Mouse (Mus musculus): ENCODE results near the gene Scn3b. TPM values are rescaled to one million over a fixed set of nuclear protein-coding genes. Genes with fewer than 3 reads are reported as not detected.

Scn3b gene
- polyA plus RNA-seq, 1 experiment from 2014 or later = 5.9 TPM

DNA sequence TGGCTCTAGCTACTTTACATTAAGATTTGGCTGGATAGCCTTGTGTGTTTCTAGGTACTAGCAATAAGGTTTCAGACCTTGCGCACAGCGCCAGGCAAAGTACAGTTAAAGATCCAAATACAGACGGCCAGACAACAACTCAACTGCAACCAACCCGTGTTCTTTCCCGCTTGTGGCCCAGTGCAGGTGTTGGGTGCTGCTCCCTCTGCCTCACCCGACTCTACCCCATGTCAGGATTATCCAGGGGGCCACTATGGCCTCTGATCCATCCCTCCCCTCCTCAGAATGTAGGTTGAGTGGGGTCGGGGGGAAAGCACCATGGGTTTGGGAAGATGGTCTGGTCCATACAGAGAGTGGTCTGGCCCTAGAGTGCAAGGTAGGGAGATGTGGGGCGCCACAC lies 24.3 kb downstream of the Scn3b start:
- H3K79me2 ChIP-seq (ENCODE audit: inconsistent target) = no peaks in the 10 kb centered on the region
- no peak overlapping the region for H3K4me3 ChIP-seq (ENCODE audit: inconsistent target)
- 94% methylated on average over 8 of the region's 8 CpGs for WGBS (ENCODE audit: missing documents)
- peaks cover 45% of the 10 kb centered on the region for H3K36me3 ChIP-seq (ENCODE audit: inconsistent target)
- no peak overlapping the region for H3K27ac ChIP-seq

DNA sequence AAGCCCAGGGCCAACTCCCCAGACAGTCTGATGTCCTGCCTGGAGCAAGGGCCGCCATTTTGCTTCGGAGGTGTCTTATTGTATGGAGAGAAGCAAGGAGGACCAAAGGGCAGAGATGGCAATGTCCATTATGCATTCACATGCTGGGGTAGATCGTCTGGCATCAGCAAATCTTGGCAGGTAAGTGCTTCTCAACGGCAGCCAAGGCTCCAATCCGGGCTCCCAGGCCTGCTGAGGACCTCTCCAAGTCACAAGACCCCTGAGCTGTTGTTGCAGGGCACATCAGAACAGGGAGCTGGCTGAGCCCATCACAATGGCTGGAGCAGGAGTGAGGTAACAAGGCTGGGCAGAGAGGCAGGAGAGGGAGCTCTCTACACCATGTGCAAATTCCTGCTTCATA lies 24.7 kb downstream of the Scn3b start:
- peaks cover 49% of the 10 kb centered on the region for H3K36me3 ChIP-seq (ENCODE audit: inconsistent target)
- 93% methylated on average over 5 of the region's 5 CpGs for WGBS (ENCODE audit: missing documents)

DNA sequence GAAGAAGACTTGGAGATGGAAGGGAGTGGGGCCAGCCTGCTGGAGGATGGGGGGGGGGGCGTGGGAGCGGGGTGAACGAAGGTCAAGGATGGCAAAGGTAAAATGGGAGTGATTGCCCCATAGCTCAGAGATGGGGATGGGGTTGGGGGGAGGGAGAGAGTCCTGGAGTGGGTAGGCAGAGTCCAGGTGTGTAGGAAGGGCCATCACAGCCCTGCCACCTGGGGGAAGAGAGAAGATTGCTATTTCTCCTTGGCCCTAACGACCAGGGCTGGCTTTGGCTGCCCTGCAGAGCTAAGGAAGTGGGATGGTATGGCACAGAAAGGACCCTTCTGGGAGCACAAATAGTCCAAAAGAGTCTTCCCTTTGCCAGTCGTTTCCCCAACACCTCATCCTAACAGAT lies 25.2 kb downstream of the Scn3b start:
- Histone ChIP-seq H3K27ac (no peak overlapping the region), H3K36me3 (ENCODE audit: inconsistent target) (peaks cover 53% of the 10 kb centered on the region)

More for the DNA sequence above, 24.7 kb downstream of the Scn3b start:
- no peak overlapping the region for H3K27ac ChIP-seq
- no peaks in the 10 kb centered on the region for H3K79me2 ChIP-seq (ENCODE audit: inconsistent target)
- no peak overlapping the region for H3K4me3 ChIP-seq (ENCODE audit: inconsistent target)

DNA sequence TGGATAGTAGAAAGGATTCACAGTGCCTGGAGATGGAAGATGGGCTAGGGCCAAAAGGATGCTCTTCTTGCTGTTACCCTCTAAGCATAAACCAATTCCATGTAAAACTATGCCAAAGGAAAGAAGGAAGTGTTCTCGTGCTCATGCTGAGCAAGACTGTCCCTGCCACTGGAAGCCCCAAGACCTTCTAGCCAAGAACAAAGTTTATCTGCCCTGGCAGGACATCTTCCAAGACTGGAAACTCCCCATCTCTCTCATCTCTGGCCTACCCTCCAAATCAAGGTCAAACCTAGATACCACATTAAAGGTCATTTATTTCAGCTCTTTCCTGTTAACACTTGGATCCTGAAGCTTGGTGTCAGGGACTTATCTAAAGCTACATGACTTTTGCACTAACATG lies 25.8 kb downstream of the Scn3b start:
- 92% methylated on average over 1 of the region's 1 CpGs for WGBS (ENCODE audit: missing documents)
- Histone ChIP-seq H3K36me3 (ENCODE audit: inconsistent target) (peaks cover 60% of the 10 kb centered on the region), H3K27ac (no peak overlapping the region), H3K4me3 (ENCODE audit: inconsistent target) (no peak overlapping the region), H3K79me2 (ENCODE audit: inconsistent target) (no peaks in the 10 kb centered on the region)

More for the DNA sequence above, 25.2 kb downstream of the Scn3b start:
- 91% methylated on average over 5 of the region's 5 CpGs for WGBS (ENCODE audit: missing documents)
- no peaks in the 10 kb centered on the region for H3K79me2 ChIP-seq (ENCODE audit: inconsistent target)
- no peak overlapping the region for H3K4me3 ChIP-seq (ENCODE audit: inconsistent target)

DNA sequence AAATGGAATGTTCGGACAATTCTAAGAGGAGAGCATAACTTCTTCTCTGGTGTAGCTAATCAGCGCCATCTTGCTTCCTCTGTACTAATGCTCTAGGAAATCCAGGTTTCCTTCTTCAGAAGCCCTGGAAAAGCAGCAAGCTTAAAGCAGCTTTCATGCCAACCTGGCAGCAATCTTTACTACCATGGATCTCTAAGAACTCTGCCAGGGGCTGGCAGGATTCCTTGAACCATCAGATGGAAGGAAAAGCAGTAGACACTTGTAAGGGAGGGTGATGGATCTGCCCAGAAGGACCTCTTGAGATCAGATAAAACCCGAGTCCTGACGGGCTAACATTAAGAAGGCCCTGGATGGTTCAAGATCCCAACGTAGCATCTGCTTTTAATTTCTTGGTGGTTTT lies 27.2 kb downstream of the Scn3b start:
- Histone ChIP-seq H3K79me2 (ENCODE audit: inconsistent target) (no peaks in the 10 kb centered on the region), H3K4me3 (ENCODE audit: inconsistent target) (no peak overlapping the region), H3K36me3 (ENCODE audit: inconsistent target) (peaks cover 74% of the 10 kb centered on the region), H3K27ac (no peak overlapping the region)
- 93% methylated on average over 5 of the region's 5 CpGs for WGBS (ENCODE audit: missing documents)

DNA sequence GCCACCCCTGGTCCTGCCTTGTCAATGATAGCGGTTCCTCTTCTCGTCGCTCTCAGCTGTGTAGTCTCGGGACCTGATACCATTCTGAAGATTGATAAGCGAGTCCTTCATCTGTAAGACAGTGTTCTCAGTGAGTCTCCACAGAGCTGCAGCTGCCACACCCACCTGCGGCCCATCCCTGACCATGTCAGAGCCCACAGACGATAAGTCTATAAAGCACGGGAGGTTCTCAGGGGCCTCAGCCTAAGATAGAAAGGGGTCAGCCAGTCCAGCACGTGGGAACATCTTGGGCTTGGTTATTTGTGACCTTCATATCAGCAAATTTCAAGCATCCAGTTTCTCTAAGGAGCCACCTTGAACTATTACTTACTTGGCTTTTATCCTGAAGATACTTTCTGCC lies 29.0 kb downstream of the Scn3b start:
- Histone ChIP-seq H3K4me3 (ENCODE audit: inconsistent target) (no peak overlapping the region), H3K27ac (no peak overlapping the region), H3K36me3 (ENCODE audit: inconsistent target) (peaks cover 91% of the 10 kb centered on the region), H3K79me2 (ENCODE audit: inconsistent target) (no peaks in the 10 kb centered on the region)
- WGBS (ENCODE audit: missing documents) = 94% methylated on average over 9 of the region's 9 CpGs

DNA sequence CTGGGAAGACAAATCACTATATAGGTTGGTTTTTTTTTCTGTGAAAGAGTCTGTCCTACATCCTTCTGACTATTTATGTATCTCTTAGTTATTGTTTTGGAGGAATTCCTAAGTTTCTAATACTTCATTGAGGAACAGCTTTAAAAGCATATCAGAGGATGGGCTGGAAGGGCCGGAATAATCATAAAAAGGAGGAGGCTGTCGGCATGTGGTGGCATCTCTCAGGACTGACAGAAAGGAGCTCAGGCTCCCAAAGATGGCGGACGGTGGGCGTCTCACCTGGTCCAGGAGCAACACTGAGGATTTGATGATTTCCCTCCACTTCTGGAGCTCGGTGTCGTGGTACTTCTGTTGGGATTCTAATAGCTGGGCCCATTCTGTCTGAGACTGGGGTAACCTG lies 30.3 kb downstream of the Scn3b start:
- Histone ChIP-seq H3K27ac (no peak overlapping the region), H3K4me3 (ENCODE audit: inconsistent target) (no peak overlapping the region), H3K36me3 (ENCODE audit: inconsistent target) (peaks cover 95% of the 10 kb centered on the region), H3K79me2 (ENCODE audit: inconsistent target) (no peaks in the 10 kb centered on the region)
- WGBS (ENCODE audit: missing documents) = 98% methylated on average over 7 of the region's 7 CpGs

DNA sequence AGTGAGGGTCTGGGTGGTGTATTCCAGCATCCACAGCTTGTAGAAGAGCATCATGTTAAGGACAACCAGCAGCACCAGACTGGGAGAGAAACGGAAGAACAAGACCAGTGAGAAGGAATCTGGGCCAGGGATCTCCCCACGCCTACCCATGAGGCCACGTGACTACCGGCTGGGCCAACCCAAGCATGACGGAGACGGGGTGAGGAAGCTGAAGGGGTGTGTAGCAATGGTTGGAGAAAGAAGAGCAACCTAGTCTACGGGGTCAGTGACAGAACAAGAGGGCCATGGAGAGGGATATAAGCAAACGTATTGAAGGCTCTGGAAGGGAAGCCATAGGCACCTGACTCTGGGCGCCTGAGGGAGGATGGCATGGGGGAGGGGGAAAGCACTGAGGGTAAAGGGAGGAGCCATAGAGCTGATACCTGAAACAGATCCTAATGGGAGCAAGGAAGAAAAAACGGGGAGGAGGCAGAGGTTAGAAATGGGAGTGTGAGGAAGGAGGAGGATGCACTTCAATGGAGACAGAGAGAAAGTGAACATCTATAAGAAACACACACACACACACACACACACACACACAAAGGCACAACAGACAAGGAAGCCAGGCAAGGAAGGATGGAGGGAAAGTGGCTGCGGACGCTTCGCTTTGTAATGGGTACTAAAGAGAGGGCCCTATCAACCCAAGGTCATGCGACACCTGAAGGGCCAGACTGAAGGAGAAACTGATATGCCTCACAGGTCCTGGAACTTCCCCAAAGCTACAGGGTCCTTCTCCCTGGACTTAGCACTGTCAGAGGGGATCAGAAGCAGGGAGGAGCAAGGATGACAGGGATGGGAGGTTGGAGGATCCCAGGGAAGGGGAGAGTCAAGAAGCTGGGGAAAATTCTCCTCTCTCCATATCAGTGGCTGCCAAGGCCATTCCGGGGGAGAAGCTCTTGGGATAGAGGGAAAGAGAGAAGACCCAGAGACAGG lies 31.3 kb downstream of the Scn3b start:
- Histone ChIP-seq H3K27ac (no peak overlapping the region), H3K36me3 (ENCODE audit: inconsistent target) (peaks cover 99% of the 10 kb centered on the region), H3K4me3 (ENCODE audit: inconsistent target) (no peak overlapping the region), H3K79me2 (ENCODE audit: inconsistent target) (no peaks in the 10 kb centered on the region)
- WGBS (ENCODE audit: missing documents) = 99% methylated on average over 15 of the region's 15 CpGs

DNA sequence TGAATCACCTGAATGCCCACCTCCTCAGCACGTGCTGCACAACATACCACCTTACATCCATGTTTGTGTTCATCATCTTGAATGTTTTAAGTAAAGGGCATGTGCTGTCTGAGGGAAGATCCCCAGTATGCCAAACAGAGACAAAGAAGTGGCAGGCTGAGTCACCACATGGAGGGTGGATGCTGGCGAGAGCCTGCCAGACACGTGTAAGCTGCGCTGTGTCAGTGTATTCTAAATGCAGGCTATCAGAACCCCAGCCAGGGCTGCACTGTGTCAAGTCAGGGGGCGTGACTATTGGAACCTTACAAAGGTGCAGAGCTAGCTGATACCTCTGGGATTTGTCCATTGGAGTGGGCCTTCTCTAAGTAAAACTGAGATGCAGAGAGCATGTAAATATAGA lies 32.5 kb downstream of the Scn3b start:
- Histone ChIP-seq H3K27ac (no peak overlapping the region), H3K79me2 (ENCODE audit: inconsistent target) (no peaks in the 10 kb centered on the region), H3K36me3 (ENCODE audit: inconsistent target) (peaks cover 98% of the 10 kb centered on the region), H3K4me3 (ENCODE audit: inconsistent target) (no peak overlapping the region)
- WGBS (ENCODE audit: missing documents) = 93% methylated on average over 5 of the region's 5 CpGs

DNA sequence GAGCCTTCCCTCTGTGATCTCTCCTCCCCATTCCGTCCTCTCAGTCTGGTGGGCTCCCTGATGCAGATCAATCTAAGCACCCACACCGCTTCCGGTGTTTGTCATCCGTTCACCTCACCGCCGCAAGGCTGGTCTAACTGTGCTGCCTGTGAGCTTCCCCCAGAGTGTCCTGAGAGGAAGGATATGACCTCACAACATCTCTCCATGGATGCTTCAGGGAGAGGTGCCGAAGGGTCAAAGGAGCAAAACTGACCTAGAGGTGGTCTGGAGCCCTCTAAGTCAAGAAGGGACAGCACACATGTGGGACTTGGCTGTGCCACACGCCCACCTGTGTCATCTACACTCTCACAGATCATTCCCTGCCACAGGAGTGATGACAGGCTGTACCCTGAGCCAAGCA lies 33.4 kb downstream of the Scn3b start:
- Histone ChIP-seq H3K36me3 (ENCODE audit: inconsistent target) (peaks cover 98% of the 10 kb centered on the region), H3K4me3 (ENCODE audit: inconsistent target) (no peak overlapping the region), H3K79me2 (ENCODE audit: inconsistent target) (no peaks in the 10 kb centered on the region), H3K27ac (no peak overlapping the region)
- WGBS (ENCODE audit: missing documents) = 93% methylated on average over 8 of the region's 8 CpGs

DNA sequence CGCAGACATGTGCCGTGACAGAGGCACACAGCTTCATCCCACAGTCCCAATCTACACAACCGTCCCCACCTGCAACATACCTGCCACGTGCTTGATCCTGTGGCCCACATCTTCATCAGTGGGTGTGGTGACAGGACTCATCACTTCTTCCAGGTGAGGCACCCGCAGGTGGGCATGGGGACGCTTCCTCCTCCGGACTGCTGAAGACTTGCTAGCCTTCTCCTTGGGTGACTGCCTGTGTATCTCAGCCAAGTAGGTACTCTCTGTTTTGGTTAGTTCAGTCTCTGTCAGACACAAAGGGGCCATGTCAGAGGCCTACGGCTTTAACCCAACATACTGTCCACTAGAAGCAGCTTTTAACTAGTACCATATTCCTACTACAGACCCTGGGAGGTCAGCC lies 35.2 kb downstream of the Scn3b start:
- no peak overlapping the region for H3K4me3 ChIP-seq (ENCODE audit: inconsistent target)
- H3K36me3 ChIP-seq (ENCODE audit: inconsistent target) = peaks cover 98% of the 10 kb centered on the region
- no peak overlapping the region for H3K27ac ChIP-seq
- no peaks in the 10 kb centered on the region for H3K79me2 ChIP-seq (ENCODE audit: inconsistent target)
- 93% methylated on average over 8 of the region's 8 CpGs for WGBS (ENCODE audit: missing documents)

DNA sequence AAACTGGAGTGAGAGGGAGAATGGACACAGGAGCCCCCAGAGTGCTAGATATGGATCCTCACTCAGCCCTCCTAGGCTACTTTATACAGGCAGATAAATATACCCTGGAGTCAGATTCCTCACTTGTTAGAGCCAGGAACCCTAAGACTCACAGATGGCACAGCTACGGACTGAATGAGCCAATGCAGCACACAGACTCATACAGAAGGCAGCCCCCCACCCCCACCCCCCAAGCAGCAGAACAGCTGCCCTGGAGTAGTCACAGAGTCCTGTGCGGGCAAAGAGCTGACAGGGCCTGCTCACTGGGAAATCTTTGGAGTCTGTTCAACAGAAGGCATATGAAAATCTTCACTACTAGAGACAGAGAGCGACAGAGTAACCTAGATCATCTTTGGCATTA lies 38.3 kb downstream of the Scn3b start:
- 97% methylated on average over 3 of the region's 3 CpGs for WGBS (ENCODE audit: missing documents)
- Histone ChIP-seq H3K36me3 (ENCODE audit: inconsistent target) (peaks cover 92% of the 10 kb centered on the region), H3K4me3 (ENCODE audit: inconsistent target) (no peak overlapping the region), H3K79me2 (ENCODE audit: inconsistent target) (no peaks in the 10 kb centered on the region), H3K27ac (no peak overlapping the region)

DNA sequence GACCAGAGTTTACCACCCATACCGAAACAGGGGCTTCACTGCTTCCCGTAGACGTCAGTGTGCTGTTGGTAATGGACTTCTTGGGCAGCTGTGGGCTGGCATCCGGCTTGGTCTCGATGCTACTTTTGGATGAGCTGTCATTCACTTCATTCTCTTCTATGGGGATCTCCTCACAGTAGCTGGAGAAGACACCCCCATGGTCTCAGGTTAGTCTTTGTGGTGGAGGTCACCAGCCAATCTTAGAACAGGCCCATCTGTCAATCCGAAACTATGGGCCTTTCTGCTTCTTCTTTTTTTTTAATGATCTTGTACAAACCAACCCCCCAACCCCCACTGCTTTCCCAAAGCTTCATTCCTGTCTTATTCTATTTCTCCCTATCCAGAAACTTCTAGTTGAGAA lies 40.9 kb downstream of the Scn3b start:
- H3K36me3 ChIP-seq (ENCODE audit: inconsistent target) = peaks cover 92% of the 10 kb centered on the region
- no peak overlapping the region for H3K4me3 ChIP-seq (ENCODE audit: inconsistent target)
- H3K79me2 ChIP-seq (ENCODE audit: inconsistent target) = peaks cover 3% of the 10 kb centered on the region; the same call in 1 of the 2 replicates
- 90% methylated on average over 6 of the region's 6 CpGs for WGBS (ENCODE audit: missing documents)
- no peak overlapping the region for H3K27ac ChIP-seq

DNA sequence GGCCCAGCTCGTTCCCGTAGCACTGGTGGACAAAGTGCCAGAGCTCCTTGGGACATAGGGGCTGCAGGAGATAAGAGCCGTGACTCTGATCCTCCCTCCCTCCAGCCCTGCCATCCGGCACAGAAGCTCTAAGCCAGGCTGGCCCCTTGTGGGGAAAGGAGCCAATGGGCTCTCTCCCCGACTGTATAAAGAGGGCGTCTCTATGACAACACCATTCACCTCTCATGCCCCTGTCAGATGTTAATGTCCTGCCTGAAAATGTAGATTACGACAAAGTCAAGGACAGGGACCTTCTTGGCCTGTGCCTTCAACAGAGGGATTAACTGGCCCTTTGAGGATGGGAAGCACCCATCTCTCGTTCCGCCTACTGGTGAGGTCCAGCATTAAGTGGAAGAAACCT lies 42.8 kb downstream of the Scn3b start:
- 94% methylated on average over 9 of the region's 9 CpGs for whole genome bisulfite sequencing (ENCODE audit: missing documents)

DNA sequence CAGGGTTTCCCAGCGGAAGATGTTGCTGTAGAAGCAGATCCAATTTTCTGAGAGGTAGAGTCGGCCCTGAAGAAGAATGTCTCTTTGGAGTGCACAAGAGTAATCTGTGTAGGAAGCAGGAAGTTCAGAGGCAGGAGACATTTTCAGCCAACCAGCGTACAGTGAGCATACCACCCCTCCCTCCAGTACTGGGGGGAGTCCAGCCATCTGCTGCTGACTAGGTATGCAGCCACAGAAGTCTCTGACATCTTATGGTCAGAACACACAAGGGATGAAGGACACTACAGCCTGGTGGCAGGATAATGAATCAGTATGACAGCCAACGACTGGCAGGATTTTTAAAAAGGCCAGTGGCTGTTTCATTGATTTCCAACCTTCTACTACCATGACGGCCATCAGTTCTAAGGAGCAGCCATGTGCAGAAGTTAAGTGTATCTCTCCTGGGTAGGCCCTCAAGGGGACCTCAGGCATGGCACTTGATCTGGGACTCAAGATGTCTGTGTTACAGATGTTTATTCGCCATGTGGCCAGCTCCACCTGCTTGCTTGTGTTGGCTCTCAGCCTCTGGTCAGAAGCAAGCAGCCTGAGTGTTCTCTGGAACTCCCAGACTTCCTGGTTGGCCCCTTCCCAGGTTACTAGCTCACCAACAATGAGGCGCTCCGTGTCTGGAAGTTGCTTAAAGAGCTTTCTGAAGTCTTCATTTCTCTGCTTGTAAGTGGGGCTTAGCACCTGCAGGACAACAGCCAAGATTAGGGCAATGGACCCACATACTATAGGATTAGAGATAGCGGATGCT lies 48.0 kb downstream of the Scn3b start:
- H3K4me3 ChIP-seq (ENCODE audit: inconsistent target) = no peak overlapping the region
- H3K79me2 ChIP-seq (ENCODE audit: inconsistent target) = peaks cover 64% of the 10 kb centered on the region
- peaks cover 57% of the 10 kb centered on the region for H3K36me3 ChIP-seq (ENCODE audit: inconsistent target)
- H3K27ac ChIP-seq = no peak overlapping the region
- 92% methylated on average over 8 of the region's 9 CpGs for WGBS (ENCODE audit: missing documents)

More for the DNA sequence above, 42.8 kb downstream of the Scn3b start:
- peaks cover 93% of the 10 kb centered on the region for H3K36me3 ChIP-seq (ENCODE audit: inconsistent target)
- no peak overlapping the region for H3K4me3 ChIP-seq (ENCODE audit: inconsistent target)
- peaks cover 22% of the 10 kb centered on the region for H3K79me2 ChIP-seq (ENCODE audit: inconsistent target)
- no peak overlapping the region for H3K27ac ChIP-seq
